Mouse (Mus musculus): ENCODE data around the gene A630076J17Rik.

Gene A630076J17Rik

GRCm38 (mm10) chr3:107229822-107230221, 592 bp upstream of the A630076J17Rik start:
- DNase-seq (ENCODE audit: low read depth, low spot score) = no peak

DNA sequence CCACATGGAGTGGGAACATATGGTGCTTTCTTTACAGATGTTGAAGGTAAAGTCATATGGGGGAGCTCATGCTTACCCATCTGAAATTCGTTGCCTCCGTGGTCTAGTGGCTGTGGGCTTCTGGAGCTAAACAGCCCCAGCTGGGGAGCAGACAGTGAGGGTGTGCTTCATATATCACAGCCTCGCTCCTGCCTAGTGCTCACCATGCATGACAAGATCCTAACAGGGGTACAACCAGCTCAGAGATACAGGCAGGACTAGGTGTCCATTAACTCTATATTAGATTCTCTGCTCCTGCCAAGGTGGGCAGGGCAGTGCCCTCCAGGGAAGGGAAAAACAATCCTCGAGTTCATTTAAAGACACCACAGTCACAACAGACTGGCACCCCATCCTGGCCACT, 788 bp downstream of the A630076J17Rik start:
- DNase-seq (ENCODE audit: low read depth, low spot score) = no peak

GRCm38 (mm10) chr3:107233351-107233813, 3.0 kb downstream of the A630076J17Rik start:
- peak; percentile 78 for DNase-seq (ENCODE audit: low read depth, low spot score)

DNA sequence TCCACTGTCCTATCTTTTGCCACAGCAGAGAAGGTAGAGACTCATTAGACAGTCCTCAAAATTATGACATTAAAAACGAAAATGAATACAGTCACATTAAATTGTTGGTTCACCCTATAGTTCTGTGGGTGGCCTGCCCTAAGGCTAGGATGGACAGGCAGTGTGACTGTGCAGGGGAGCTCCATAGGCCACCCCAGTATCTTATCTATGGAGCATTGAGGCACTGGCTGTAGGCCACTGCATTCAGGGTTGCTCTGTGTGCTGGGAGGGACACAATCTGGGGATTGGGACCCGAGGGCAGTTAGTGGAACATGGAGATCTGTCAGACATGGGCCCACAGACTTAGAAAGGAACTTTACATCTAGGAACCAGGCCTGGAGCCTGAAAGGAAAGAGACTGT, 3.5 kb downstream of the A630076J17Rik start:
- DNase-seq (ENCODE audit: low read depth, low spot score) = no peak

- no peak for DNase-seq (ENCODE audit: low read depth, low spot score)
Measured at GRCm38 (mm10) chr3:107238051-107238450, 7.6 kb downstream of the A630076J17Rik start.

- no peak for DNase-seq (ENCODE audit: low read depth, low spot score)
Measured at GRCm38 (mm10) chr3:107238471-107238980, 8.1 kb downstream of the A630076J17Rik start.

- DNase-seq (ENCODE audit: low read depth, low spot score) = no peak
Measured at GRCm38 (mm10) chr3:107239607-107240006, 9.2 kb downstream of the A630076J17Rik start, which contains the start of gene Prok1. Prok1 (minus strand) TSS chr3:107239707.

GRCm38 (mm10) chr3:107241389-107242094, 11.1 kb downstream of the A630076J17Rik start:
- no peak for DNase-seq (ENCODE audit: low read depth, low spot score)

DNA sequence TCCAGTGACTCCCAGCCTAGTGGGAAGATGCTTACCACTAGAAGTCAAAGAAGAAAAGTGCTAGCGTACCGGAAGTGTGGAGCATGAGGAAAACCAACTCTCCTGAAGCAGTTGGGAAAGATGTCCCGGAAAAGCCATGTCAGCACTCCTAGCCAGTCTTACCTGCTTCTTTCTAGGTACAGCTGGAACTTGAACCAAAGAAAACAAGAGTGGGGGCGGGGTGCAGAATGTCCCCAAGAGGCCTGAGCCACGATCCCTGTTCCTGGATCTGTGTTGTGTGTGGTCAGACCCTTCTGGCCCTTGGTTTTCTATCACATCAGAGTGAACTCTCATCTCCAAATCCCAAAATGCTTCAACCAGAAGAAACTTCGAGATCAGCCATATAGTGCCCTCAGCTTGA, 16.5 kb downstream of the A630076J17Rik start:
- no peak for DNase-seq (ENCODE audit: low read depth, low spot score)

- no peak for DNase-seq (ENCODE audit: low read depth, low spot score)
Measured at GRCm38 (mm10) chr3:107249042-107249441, 18.6 kb downstream of the A630076J17Rik start.

GRCm38 (mm10) chr3:107250320-107250719, 19.9 kb downstream of the A630076J17Rik start:
- DNase-seq (ENCODE audit: low read depth, low spot score) = no peak

DNA sequence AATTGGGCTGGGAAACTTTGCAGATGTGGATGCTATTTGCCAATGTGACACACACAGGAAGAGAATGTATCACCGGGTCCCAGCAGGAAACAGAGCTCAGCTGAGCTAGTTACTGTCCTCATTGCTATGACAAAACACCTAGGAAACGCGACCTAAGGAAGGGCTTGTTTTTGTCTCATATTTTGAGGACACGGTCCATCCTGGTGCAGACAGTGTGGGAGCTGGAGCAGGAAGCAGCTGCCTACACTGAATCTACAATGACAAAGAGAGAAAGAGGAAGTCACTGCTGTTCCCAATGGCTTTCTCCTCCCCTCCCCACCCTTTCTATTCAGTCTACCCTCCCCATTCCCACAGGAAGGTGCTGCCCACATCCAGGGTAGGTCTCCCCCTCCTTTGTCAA, 21.6 kb downstream of the A630076J17Rik start:
- DNase-seq (ENCODE audit: low read depth, low spot score) = no peak

DNA sequence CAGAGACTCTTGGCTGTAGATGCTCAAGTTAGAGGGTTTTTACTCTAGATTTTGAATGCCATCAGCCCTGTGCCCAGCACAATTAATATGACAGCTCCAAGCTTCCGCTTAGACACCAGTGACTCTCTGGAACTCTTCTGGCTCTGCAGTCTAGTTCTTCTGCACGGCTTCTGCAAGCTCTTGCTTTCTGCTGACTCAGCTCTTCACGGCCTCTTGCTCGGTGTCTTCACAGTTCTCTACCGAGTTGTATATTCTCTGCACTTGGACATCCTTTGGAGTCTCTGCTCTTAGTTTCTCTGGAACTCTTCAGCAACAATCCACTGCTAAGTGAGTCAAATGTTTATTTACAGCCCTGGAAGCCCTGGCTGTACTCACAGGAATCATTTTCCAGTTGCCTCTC, 23.5 kb downstream of the A630076J17Rik start:
- no peak for DNase-seq (ENCODE audit: low read depth, low spot score)

GRCm38 (mm10) chr3:107255992-107256391, 25.6 kb downstream of the A630076J17Rik start:
- DNase-seq (ENCODE audit: low read depth, low spot score) = no peak

GRCm38 (mm10) chr3:107256724-107257123, 26.3 kb downstream of the A630076J17Rik start:
- DNase-seq (ENCODE audit: low read depth, low spot score) = no peak

DNA sequence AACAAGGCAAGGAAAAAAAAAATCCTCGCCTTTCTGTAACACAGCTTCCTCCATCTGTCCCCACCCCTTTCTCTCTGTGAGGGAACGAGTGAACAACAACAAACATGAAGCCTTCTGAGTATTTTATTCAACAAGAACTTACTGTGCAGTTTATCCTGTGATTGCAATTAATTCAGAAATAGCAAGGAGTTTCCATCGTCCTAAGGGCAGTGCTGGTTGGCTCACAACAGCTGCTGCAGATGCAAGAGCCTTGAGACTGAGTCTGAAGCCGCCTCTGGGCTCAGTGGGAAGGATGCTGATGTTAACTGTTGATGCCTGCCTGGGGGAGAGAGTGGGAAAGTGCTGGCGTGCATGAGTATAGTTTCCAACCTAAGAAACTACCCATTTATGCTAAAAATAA, 27.5 kb downstream of the A630076J17Rik start:
- no peak for DNase-seq (ENCODE audit: low read depth, low spot score)

GRCm38 (mm10) chr3:107260956-107261850, 30.8 kb downstream of the A630076J17Rik start:
- DNase-seq (ENCODE audit: low read depth, low spot score) = no peak

GRCm38 (mm10) chr3:107261851-107262165, 31.4 kb downstream of the A630076J17Rik start:
- no peak for DNase-seq (ENCODE audit: low read depth, low spot score)

- no peak for DNase-seq (ENCODE audit: low read depth, low spot score)
Measured at GRCm38 (mm10) chr3:107266814-107267345, 36.5 kb downstream of the A630076J17Rik start.

- no peak for DNase-seq (ENCODE audit: low read depth, low spot score)
Measured at GRCm38 (mm10) chr3:107272433-107272832, 42.0 kb downstream of the A630076J17Rik start.

DNA sequence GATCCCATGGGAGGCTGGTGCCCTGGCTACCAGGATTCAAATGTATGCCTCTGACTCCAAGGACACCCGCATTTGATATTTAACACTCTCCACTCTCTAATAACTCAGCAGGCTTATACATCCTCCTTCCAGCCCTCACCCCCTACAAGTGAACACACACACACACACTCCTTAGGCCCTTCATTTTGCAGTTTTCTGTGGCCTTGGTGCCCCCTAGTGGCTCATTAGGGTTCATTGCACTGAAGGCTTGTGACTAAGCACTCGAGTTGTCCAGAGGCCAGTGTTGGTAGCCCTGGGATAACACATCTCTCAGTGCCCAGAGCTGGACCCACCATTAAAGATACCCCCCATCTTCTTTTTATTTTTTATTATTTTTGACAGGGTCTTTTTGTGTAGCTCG, 43.4 kb downstream of the A630076J17Rik start:
- DNase-seq (ENCODE audit: low read depth, low spot score) = peak; percentile 63

DNA sequence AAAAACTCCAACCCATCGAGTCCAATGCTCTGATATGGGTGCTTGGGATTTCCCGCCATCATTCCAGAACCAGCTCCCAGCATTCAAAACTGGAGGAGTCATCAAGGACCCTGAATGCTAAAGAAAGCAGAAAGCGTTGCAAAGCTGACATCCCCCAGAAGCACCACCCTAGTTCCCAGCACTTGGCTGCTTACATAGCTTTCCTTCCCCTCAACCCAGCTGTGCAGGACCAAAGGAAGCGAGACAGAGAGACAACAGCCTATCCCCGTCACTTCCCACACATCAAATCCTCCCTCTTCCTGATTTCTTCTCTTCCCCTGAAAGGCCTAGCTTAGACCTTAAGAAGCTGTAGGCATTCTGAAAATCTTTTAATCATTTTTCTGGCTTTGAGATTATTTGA, 44.9 kb downstream of the A630076J17Rik start:
- DNase-seq (ENCODE audit: low read depth, low spot score) = no peak

Measured in R1 (cell line).